Mouse (Mus musculus) adrenal gland, postnatal 14 days (tissue): ENCODE measurements around the gene Pde6g. TPM values are rescaled to one million over a fixed set of nuclear protein-coding genes. Genes with fewer than 3 reads are reported as not detected.

Experiments
- DNase-seq: peaks from one replicate; pipeline ENCODE4 v3.0.0; 2021; ENCODE audit warnings: mixed read lengths
- total RNA-seq: library from RNA; stranded (reverse); gene quantifications from 2 replicates; pipeline ENCODE4 v1.2.3, GENCODE M21; 2021

The Pde6g gene
- total RNA-seq, 1 experiment from 2014 or later = 0.33 TPM

GRCm38 (mm10) chr11:120467051-120467735 lies 13.9 kb upstream of the Pde6g start, which contains the start of gene Arl16:
TSS of gene Arl16 (minus strand) at chr11:120467607.
- peak; percentile 96 for DNase-seq

GRCm38 (mm10) chr11:120465521-120465920 lies 12.2 kb upstream of the Pde6g start:
- DNase-seq = no peak

- DNase-seq = no peak
Measured at GRCm38 (mm10) chr11:120464365-120464764, 11.1 kb upstream of the Pde6g start.

DNA sequence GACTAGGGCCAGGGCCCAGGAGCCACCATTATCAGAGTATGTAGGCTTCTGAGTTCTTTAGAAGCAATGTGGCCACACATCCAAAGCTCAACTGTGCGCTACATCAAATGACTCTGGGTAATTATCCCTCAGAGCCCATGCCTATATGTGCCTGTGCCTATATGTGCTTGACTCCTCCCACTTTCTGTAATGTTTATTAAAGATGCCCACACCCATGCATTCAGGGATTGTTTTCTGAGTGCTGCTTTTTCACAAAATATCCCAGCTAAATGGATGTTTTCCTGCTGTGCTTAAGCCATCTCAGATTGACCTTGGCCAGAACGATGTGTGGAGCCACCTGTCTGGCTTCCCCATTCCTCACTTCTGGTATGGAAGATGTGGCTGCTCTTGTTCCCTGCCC lies 10.2 kb upstream of the Pde6g start:
- no peak for DNase-seq

- peak; percentile 47 for DNase-seq
Measured at GRCm38 (mm10) chr11:120458847-120459597, 5.7 kb upstream of the Pde6g start.

DNA sequence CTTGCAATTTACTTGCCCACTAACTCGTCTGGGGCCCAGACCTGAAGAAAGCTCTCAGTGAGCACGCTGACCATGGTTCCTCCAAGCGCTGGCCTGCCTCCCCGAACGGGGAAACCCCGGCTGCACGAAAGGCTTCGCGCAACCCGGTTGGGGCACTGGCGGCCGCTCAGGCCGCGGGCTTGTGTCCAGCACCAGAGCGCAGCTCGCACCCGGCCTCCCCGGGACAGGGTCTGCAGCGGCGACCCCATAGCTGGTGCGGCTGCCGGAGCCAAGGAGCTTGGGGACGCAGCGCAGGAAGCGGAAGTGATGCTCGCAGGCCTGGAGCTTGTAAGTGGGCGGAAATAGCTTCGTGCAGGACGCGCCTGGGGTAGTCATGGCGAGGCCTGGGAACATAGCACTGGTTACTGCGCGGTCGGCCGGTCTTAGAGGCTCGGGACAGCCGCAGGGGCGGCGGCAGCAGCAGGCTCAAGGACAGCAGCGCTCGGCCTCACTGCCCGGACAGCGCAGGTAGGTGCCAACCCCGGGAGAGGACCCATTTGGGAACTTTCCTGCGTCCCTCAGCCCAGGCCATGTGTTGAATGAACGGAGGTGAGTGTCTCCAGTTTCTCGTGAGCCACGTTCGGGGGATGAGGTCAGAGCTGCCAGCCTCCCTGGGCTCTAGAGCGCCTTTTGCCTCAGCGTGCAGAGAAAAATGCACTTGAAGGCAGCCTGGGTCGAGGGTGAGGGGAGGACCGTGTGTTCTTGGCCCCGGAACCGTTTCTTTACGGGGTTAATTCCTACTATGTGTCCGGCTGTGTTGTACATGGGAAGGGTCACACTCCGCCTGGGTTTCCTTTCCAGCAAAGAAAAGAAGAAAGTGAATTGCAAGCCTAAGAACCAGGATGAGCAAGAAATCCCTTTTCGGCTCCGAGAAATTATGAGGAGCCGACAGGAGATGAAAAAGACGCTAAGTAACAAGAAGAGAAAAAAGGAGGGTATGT lies 4.8 kb upstream of the Pde6g start, which contains the start of the genes Oxld1 and Ccdc137:
TSS of gene Oxld1 (minus strand) at position 297 of the 980 bp plus-strand sequence.
TSS of gene Ccdc137 (plus strand) at position 344 of the 980 bp plus-strand sequence.
- peak; percentile 89 for DNase-seq

GRCm38 (mm10) chr11:120457370-120457769 lies 4.1 kb upstream of the Pde6g start:
- DNase-seq = no peak

GRCm38 (mm10) chr11:120455413-120455812 lies 2.1 kb upstream of the Pde6g start:
- DNase-seq = no peak

- DNase-seq = no peak
Measured at GRCm38 (mm10) chr11:120454965-120455364, 1.7 kb upstream of the Pde6g start.

DNA sequence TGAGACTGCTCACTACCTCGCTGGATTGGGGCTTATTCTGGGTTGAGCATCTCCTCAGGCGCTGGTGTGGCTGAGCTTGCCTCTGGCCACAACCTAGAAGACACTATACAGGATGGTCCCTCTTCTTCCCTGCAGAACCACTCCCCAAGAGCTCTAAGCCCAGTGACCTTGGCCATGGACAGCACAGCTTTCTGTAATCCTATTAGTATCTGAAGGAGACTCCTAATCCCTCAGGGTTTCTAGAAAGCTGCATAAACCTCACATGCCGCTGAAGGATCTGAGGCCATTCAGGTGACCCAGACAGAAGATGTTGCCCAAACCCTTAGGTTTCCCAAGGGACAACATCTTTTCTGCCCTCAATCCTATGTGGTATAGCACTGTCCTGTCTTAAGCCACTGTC lies 1.1 kb downstream of the Pde6g start:
- DNase-seq = no peak

DNA sequence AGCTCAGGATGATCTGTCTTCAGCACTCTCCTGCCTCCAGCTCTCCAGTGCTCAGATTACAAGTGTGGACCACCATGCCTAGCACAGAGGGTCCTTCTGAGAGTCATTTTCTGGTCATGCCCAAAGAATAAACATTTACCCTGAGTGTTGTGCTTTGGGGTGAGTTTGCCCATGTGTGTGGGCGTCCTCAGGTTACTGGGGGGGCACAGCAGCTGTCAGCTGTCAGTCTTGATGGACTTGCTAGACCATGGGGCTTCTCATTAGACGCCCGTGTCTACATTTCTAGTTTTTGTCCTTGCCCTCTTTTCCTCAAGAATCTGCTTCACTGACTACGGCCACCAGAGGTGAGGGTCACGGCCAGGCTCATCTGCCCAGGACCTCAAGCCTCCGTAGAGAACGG lies 6.1 kb downstream of the Pde6g start:
- DNase-seq = no peak

- DNase-seq = no peak
Measured at GRCm38 (mm10) chr11:120445475-120445874, 7.8 kb downstream of the Pde6g start.

DNA sequence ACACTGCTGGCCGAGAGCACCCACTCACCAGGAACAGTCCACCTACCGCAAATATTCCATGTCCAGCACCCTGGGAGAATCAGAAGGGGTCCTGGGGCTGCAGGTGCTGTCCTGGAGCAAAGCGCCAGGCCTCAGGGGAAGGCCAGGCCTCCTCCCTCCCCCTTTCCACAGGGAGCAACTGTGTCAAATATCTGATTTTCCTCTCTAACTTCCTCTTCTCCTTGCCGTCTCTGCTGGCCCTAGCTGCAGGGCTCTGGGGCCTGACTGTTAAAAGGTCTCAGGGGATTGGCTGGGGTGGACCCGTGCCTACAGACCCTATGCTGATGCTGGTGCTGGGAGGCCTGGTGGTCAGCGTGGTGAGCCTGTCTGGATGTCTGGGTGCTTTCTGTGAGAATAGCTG lies 9.2 kb downstream of the Pde6g start:
- no peak for DNase-seq

DNA sequence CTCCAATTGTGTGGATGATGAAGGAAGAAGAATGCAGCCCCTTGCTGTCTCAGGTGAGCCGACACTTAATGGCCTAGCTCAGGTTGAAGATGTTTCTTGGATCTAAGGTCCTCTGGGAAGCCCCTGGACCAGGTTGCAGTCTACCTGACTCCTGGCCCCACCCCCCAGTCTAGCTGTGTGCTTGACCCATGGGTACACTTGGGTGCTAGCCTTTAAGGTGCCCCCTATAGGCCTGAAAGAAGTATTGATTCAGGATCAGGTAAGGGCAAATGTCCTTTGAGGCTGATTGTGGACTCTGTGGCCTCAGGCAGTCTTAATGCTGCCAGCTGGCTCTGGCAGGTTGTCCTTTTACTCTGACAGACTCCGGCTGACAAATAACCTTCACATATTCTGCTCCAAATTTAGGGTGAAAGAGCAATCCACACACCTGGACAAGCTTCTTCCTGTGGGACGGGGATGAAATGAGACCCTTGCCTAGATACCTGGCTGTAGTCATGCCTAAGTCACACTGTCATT lies 10.5 kb downstream of the Pde6g start:
- no peak for DNase-seq

DNA sequence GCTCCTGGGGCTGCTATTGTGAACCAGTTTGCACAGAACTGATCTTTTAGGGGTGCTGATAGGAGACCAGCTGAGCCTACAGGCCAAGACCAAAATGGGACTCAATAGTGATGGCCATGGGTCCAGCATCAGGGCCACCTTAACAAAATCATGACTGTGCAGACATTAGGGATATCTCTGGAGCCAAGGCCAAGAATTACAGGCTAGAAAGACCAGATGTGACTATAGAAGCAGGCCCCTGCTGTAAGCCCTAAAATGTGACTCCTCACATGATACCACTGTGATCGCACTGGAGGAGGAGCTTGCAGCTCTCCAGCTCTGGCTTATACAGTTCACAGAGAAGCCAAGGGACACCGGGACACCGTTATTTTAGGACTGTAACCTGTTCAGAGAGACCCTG lies 11.0 kb downstream of the Pde6g start, which contains the start of gene Tspan10:
TSS of gene Tspan10 (plus strand) at position 301 of the 400 bp plus-strand sequence.
- no peak for DNase-seq

DNA sequence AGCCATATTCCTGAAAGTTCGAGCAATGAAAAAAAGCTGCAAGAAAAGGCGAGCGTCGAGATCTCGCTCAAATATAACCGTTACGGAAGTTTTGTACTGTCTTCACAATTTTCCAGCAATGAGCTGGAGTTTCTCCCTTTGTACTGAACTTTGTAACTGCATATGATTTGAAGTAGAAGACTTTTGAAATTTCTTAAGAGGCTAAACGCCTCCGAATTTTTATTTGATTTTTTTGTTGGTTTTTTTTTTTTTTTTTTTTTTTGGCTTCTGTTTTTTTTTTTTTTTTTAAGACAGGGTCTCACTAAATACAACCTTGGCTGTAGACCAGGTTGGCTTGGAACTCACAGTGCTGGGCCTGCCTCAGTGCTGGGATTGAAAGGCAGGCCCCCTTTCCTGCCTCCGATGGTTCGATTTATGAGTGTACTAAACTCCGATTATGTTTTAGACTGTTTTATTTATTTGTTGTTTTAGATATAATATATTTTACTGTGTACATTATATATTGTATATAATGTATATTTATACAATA lies 15.4 kb downstream of the Pde6g start:
- DNase-seq = no peak

DNA sequence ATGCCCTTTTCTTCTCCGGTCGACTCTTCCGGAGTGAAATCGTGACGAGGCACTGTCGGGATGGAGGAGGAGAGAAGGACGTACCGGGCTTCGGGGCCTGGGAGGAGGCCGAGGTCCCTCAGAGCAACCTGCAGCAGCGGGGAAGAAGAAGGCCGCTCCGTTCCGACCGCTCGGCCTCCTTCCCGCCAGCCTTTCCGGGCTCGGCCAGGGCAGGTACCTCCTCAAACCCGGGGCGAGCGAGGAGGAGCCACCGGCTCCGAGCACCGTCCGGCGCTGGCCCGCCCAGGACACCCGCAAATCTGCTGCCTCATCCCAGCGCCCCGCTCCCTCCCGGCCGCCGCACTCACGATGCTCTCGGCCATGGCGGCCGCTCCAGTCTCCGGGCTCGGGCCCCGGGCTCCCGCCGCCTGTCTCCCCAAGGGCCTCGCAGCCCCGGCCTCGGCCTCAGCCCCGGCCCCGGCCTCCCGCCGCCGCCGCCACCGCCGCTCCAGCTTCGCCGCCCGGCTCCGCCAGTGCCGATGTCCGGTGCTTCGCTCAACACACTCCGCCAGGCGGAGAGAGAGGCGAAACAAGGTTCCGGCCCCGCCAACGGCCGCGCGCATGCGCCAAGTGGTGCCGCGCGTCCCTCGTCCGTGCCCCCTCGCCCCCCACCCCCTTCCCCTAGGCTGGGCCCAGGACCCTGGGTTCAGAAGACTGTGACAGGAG lies 16.0 kb downstream of the Pde6g start, which contains the start of gene Nploc4:
TSS of gene Nploc4 (minus strand) at position 557 of the 705 bp plus-strand sequence.
- peak; percentile 95 for DNase-seq

DNA sequence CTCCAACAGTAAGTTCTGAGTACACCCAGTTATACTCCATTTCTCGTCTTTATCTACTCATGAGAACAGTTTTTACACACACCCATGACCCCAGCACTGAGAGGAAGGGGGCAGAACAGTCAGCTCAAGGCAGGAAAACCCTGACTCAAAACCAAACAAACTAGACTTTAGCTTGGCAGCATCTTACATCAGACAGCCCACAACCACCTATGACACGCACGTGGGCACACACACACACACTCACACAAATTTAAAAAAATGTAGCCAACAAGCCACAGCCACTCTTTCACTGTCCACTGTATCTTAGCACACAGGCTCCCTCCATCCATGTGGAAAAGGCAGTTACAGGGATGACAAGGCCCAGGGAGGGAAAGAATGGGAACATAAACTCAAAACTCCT lies 26.6 kb downstream of the Pde6g start:
- no peak for DNase-seq

DNA sequence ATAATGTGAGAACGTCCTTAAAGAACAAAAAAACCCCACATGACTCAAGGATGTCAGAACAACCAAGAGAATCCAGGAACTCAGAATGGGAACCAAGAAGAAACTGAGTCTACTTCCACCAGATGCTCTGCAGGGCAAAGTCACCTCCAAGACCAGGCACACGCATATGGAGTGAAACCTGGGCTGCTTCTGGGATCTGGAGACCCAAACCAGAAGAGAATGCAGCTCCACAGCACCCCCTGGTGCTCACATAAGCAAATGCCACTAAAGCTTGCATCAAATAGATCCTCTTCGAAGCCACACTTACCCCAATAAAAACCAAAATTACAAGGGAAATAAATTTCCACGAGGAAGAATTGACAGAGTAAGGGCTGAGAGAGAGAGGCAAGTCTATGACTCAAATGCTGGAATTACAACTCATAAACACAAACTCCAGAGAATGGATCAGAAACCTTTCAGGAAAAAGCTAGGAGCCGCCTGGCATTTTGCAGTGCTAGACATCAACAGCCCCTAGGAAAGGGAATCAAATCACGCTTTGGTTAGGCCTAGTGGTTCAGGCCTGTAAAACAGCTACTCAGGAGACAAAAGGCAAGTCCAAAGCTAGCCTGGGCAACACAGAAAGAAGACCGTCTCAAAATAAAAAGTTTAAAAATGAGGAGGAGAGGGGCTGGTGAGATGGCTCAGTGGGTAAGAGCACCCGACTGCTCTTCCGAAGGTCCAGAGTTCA lies 29.6 kb downstream of the Pde6g start:
- DNase-seq = peak; percentile 79
